Mouse (Mus musculus): ENCODE data around the gene Krtcap3. TPM values are rescaled to one million over a fixed set of nuclear protein-coding genes. Genes with fewer than 3 reads are reported as not detected.
A peak's percentile ranks its signal among the peaks of the same experiment; 100 is the strongest.

Krtcap3 gene
- total RNA-seq, 2 experiments from 2014 or later, result 0.81 to 1.6 TPM

DNA sequence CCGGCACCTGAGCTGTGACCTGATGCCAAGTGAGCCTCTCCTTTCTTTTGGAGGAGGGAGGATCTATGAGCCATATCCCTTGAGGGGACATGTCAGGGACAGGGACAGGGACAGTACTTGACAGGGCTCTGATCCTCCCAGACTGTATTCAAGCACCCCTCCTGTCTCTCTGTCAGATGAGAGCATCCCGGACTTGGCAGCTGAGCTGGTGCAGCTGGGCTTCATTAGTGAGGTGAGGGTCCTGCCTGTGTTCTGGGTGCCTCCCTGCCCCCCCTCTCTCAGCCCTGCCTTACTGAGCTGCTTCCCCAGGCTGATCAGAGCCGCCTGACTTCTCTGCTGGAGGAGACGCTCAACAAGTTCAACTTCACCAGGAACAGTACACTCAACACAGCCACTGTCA, 775 bp upstream of the Krtcap3 start:
- DNase-seq, result no peak
- intact Hi-C loops (cut with DNase I), result no loop called here

DNA sequence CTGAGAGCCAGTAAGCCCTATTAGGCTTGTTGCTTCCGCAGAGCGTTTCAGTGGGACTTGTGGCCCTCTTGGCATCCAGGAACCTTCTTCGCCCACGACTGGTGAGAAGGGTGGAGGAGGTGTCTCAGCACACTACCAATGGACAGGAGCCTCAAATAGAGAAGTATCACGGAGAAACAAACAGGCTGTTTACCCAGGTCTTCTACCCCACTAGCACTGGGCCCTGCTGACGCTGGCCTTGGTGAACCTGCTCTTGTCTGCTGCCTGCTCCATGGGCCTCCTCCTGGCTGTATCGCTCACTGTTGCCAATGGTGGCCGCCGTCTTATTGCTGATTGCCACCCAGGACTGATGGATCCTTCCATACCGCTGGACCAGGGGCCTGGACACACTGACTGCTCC, 660 bp downstream of the Krtcap3 start:
- no peak for DNase-seq
- intact Hi-C loops (cut with DNase I), result no loop called here

DNA sequence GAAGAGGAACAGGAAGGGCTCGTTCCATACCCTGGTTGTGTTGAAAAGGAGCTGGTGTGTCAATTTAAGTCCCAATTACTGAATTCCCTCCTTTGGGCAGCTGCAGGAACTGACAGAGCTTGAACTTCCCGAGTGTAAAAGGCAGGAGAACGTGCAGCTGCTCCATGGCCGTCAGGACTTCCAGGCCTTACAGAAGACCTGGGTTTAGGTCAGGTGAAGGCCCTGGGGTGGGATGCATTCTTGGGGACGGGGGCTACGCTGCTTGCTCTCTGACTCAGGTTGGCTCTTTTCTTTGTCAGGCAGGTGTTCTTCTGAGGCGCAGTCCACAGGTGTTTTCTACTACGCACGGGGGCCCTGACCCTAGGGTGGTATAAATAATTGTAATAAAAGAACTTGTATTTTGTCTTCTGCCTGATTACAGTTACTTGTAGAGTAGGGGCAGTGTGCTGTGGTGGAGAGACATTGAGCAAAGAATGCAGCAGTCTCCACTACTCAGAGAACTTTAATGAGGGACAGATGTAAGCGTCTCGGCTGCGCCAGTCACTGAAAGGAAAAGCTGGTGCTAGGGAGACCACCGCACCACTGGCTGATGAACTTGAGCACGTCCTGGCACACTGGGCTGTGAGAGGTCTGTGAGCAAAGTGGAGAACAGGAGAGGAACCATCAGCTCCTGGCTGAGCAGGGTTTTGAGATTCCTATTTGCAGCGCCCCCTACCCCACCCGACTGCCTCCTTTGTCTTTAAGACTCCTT, 1.5 kb downstream of the Krtcap3 start:
- DNase-seq, result no peak
- intact Hi-C loops (cut with DNase I), result no loop called here

DNA sequence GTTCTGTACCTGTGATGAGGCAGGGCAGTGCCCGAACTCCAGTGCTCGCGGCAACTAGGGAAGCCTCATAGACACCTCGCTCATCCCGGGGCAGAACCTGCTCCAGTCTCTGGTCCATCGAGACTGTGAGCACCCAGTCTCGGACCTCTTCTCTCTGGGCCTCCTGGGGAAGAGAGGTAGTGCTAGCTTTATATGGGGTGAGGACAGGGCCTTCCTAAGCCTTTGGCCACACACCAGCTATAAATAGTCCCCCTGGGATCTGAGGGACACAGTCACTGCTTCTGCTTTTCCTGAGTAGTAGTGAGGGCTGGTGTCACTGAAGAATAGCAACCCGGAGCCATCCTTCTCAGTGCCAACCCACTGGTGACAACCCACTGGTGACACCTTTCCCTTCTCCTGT, 2.3 kb downstream of the Krtcap3 start:
- DNase-seq, result no peak
- intact Hi-C loops (cut with DNase I), result no loop called here

DNA sequence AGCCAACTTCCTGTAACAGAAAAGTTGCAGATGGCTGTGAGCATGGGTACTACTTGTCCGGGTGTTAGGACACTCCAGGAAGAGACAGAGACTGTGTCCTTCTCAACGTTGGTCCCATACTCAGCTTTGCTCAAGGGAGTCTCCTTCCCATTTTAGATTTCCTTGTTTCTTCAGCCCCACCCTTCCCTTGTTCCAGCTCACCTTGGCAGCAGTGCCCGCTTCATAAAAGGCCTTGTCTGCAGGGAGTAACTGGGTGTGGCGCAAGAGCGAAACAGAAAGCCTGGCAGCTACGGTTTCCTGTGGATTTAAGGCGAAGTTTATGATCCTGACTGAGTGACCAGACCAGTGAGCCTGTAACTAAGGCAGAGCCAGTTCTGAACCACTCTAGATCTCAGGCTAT, 3.0 kb downstream of the Krtcap3 start:
- intact Hi-C loops (cut with DNase I), result no loop called here
- peak in 1 of 2 experiments; percentile 20 for DNase-seq

DNA sequence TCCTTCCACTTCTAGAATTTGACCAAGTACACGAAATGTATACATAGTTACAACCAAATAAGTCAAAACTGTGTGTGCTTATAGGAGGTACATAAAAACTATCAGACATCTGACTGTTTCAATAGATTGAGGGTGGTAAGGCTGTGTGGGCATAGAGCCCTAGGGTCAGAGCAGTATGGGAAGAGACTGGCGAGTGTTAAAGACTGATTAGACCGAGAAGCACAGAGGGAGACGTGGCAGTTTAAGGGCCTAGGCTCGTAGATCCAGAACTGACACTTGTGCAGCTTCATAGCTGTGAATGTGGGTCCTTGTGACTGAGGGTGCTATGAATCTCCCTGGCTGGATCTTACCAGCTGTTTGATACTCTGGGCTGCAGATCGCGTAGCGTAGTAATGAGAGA, 3.4 kb downstream of the Krtcap3 start:
- intact Hi-C loops (cut with DNase I), result no loop called here
- DNase-seq, result no peak

DNA sequence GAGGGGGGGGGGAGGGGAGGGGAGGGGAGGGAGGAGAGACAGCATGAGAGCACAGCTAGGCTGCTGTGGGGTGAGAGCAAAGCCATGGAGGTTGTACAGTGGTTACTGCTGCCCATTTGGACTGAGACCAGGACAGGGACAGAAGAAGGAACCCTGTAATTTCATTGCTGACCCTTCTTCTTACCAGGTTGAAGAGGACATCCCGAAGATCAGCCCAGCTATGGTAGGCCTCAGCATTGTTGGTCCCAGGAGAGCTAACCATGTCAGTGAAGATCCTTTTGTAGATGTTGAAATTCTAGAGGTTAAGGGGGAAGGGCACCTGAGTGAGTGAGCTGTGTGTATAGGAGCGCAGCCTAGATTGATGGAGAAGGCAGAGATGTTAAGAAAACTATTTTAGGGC, 3.9 kb downstream of the Krtcap3 start:
- intact Hi-C loops (cut with DNase I), result no loop called here
- DNase-seq, result no peak

DNA sequence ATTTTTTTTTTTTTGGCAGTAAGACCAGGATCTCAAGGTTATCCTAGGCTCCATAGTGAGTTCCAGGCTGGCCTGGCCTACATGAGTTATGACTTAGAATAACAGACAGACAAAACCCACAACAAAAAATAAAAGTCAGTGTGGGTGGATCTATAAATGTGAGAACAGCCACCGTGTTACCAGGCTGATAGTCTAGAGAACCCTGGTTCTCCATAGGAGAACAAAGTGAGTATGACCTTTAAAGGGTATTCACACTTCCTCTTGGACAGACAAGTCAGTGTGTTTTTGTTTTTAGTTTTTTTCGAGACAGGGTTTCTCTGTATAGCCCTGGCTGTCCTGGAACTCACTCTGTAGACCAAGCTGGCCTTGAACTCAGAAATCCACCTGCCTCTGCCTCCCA, 4.5 kb downstream of the Krtcap3 start:
- DNase-seq, result no peak
- intact Hi-C loops (cut with DNase I), result no loop called here

DNA sequence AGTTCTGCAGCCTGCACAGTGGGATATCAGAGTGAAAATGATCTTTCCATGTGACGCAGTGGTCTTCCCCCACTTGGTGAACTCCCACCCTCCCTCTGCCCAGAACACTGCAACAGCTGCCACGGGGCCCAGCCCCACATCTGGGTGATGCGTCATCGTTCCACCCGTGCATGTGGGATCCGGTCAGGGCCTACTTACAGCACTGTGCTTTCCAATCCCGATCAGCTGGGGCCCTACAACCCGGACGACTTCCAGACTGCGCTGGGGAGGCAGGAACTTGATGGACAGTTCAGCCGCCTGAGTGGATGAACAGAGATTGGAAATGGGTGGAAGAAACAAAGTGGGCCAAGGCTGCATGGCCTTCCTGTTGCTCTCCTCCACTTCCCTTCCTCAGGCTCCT, 6.1 kb downstream of the Krtcap3 start:
- no peak for DNase-seq
- intact Hi-C loops (cut with DNase I), result no loop called here

DNA sequence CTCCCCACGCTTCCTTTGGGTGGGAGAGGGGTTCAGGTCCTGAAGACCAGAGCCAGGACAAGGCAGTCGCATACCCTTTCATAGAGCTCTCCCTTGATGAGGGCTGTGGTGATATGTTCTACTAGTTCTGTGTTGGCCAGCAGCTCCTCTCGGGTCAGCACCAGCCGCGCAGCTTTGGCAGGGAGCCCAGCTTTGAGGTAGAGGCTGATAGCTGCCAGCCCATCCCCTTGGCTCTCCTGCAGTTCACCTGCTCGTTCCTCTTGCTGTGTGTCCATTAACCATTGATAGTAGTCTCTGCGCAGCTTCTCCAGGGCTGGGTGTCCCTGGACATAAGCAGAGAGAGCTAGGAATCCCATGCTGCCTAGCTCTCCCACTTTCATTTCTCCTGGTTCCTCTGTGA, 14.6 kb downstream of the Krtcap3 start:
- intact Hi-C loops (cut with DNase I), result no loop called here
- DNase-seq, result no peak

DNA sequence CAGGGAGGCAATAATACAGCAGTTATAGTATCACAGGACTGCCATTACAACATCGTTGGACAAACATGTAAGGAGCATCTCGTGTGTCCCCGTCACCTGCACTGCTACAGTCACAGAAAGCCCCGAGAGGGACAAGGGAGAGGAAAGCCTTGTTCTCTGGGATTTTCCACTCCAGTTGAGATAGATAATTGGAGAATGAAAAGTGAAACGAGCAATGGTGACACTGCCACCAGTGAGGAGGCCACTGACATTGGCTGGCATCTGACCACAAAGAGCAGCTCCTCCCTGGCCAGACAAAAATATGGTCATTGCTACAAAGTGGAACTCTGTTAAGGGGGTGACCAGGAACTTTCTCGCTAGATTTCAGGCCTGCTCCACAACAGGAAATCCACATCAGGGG, 16.2 kb downstream of the Krtcap3 start:
- intact Hi-C loops (cut with DNase I), result no loop called here
- DNase-seq, result no peak

DNA sequence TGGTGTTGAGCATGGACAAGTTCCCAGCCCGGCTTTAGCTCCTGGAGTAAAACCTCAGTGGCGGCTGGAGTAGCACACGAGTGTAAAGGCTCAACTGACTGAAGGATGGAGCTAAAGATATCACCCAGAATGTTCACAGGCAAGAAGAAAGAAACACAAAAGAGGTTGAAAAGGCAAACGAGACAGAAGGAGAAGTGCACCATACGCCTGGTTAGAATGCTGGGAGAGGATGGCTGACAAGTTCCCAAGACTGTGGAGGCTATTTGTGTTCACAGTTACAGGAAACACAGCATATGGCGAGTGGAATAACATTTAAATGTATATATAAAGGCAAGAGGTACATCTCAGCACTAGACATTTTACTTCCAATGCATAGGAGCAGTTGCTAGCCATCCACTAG, 21.5 kb downstream of the Krtcap3 start:
- intact Hi-C loops (cut with DNase I), result no loop called here
- no peak for DNase-seq

DNA sequence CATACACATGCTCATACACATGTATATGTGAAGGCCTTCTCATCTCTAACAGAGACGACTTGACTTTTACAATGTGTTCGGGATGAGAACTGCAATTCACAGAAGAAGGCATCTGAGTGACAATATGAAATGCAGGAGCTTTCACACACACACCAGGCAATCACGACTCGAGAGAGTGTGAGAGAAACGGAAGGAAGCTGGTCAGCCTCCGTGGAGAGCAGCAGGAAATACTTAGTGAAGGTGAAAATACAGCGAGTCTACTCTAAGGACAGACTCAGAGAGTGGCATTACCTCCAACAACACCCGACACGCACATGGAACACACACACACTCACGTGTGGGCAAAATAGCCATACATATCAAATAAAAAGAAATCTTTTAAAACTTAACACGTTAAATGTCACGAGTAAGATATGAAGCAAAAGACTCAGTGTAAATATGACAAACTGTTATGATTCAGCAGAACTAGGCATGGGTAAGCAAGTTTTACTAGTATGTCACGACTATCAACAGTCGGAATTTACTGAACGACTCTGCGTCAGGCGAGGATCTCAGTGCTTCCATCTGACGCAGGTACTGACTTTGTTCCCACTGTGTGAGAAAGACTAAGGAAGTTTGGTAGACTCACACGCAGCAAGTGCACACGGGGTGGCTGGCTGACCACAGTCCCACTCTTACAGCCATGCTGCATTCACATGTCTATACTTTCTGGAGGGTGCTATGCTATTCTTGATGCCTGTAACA, 27.9 kb downstream of the Krtcap3 start:
- intact Hi-C loops (cut with DNase I), result no loop called here
- no peak for DNase-seq

DNA sequence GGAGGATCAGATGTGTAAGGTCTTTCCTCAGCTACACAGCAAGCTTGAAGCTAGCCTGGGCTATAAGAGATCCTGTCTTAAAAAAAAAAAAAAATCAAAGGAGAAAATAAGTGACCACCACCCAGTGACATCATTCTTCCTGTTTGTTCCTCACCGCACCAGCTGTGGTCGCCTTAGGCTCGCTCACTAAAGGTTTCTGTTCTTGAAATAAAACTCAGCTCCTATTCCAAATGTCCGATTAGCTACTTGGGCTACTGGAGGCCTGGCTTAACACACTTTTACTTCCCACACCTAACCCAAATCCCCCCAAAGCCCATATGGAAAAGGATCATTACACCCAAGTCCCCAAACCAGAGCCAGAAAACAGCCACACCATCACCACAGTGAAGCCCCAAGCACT, 36.7 kb downstream of the Krtcap3 start:
- intact Hi-C loops (cut with DNase I), result loop anchor here (5.0 to 10.0 kb wide), 2 partner anchors 46 to 187 kb away; partner anchors contain the start of genes Gm9970 and Nrbp1
- DNase-seq, result no peak

DNA sequence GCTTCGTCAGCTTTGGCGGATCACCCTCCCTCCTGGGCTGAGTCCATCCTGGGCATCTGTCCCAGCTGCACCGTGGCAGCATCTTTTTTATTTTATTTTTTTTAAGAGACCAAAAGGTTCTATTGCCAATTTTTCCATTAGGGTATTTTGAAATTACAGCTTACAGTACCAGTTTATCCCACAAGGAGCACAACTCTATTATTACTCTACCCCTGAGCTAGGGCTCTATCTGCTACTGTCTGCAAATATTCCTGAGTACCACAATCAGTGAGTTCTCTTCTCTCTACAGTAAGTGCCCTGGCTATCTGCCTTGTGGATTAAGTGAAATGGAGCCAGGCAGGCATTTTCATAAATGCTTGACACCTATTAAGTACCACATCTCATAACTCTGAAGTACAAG, 37.2 kb downstream of the Krtcap3 start:
- intact Hi-C loops (cut with DNase I), result loop anchor here (5.0 to 10.0 kb wide), 2 partner anchors 46 to 186 kb away; partner anchors contain the start of genes Gm9970 and Nrbp1
- peak in 1 of 2 experiments; percentile 36 for DNase-seq

DNA sequence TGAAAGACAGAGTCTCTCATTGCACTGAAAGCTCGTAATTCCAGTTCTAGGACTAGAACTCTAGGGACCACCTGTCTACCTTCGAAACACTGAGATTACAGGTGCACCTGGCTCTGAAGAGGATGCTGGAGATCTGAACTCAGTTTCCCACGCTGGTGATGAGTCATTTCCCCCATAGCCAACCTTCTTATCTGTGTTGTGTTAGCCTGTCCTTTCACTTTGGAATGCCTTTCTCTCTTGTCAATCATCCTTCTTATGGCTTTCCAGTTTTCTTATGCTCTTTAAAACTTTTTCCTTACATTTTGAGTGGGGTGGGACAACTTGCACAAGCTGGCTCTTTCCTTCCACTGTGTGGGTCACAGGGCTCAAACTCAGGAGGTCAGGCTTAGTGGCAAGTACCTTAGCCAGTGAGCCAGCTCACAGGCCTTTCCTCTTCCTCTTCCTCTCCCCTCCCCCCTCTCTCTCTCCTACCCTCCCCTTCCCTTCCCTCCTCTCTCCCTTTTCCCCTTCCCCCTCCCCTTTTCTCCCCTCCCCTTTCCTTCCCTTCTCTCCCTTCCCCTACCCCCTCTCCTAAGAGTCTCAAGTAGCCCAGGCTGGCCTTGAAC, 38.2 kb downstream of the Krtcap3 start:
- DNase-seq, result no peak
- intact Hi-C loops (cut with DNase I), result loop anchor here (5.0 to 10.0 kb wide), 2 partner anchors 47 to 185 kb away; partner anchors contain the start of genes Gm9970 and Nrbp1

DNA sequence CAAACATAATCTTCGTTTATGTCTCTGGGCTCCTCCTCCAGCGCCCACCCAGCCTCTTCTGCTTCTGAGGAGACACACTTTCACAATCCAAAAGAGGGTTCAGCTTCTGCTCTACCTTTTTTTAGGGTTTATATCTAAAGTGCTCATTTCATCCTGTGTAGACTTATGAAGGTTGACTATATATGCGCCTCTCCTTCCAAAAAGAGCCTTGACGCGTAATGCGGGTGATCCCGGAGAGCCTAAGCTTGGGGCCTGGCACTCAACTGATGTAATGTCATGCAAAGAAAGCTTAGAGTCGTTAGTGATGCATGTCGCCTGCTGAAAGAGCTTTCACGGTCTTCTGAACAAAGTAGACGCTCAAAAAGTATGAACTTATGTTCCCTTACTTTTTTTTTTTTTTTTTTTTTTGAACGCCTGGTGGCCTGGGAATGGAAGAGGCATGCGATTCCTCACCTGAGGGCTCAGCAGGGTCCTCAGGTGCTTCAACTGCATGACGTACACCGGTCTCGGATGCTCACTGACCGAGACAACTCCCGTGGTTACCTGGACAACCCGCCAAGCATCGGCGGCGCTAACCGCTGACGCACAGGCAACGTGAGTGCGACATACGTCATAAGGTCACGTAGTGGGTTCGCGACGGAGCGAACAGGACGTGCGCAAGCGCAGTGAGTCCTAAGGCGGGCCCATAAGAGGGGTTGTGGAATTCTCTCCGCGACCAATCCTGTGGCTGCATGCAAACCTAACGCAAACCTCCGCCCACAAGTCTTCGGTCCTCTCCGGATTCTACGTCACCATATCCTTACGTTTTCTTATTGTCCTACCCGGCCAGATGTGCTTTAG, 39.2 kb downstream of the Krtcap3 start, which contains the start of gene Ift172:
Gene Ift172 (minus strand): TSS at position 596 of the 840 bp plus-strand sequence.
- DNase-seq, result peak; percentile 91 to 96
- intact Hi-C loops (cut with DNase I), result no loop called here

DNA sequence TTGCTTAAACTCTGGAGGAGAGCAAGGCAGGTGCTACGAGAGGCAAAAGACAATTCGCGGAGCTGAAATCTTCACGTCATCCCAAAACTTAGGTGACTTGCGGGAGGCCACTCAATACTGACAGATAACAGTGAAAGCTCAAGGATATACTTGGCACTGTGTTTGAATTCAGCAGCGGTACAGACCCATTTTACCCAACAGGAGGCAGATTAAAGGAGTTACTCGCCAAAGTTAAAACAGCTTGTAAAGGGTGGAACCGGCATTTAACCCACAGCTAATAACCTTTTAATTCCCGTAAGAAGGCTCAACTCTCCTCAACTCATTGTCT, 39.8 kb downstream of the Krtcap3 start:
- intact Hi-C loops (cut with DNase I), result no loop called here
- no peak for DNase-seq

DNA sequence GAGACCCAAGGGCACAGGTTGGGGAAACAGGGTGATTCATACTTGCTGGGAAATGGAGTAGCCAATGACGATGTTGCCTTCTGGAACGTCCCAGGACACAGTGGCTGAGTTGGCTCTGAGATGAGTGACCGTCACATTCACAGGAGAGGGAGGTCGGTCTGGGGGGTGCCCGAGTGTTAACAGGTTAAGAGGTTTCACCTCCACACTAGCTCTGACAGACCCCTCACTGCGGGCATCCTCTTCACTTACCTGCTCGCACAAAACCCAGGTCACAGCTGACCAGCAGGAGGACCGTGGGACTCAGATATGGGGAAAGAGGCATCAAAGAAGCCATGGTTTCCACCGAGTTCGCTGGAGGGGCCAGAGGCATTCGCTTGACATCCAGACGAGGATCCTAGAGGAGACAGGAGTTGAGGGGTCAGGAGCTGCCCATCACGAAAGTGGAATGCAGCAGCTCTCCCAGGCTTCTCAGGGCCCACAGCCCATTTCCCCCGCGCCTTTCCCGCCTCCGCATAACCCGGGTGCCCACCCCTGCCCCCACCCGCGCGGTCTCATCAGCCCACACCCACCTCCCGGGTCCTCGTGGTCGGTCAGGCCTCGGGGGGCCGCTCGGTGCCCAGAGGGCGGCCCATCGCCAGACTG, 43.6 kb downstream of the Krtcap3 start:
- intact Hi-C loops (cut with DNase I), result no loop called here
- DNase-seq, result no peak

DNA sequence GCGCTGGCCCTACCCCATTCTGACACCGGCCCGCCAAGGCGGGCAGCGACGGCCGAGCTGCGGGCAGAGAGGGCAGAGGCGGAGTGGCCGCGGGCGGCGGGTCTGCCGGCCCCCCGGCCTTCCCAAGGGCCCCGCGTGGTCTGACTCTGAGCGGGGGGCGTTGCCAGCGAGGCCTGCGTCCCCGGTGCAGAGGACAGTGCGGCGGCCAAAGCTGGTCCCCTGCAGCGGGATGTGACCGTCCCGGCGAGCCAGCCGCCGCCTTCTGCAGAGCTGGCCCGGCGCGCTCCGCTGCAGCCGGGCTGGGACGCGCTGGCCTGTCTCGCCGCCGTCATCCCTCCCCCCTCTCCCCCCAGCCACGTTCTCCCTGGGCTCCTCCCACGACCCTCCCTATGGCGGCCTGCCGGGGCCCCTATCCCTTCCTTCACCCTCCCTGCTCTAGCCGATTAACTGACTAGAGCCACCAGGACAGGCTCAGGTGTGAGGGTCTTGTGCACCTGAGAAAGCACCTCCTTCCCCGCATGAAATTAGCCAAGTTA, 44.2 kb downstream of the Krtcap3 start, which contains the start of gene Fndc4:
Gene Fndc4 (minus strand): TSS at position 475 of the 536 bp plus-strand sequence.
- no peak for DNase-seq
- intact Hi-C loops (cut with DNase I), result no loop called here
